Mouse (Mus musculus): Measurements from ENCODE around the gene Dclk2. TPM values are rescaled to one million over a fixed set of nuclear protein-coding genes. Genes with fewer than 3 reads are reported as not detected.

Gene Dclk2
- polyA plus RNA-seq, 1 experiment from 2014 or later: 5.1 TPM

DNA sequence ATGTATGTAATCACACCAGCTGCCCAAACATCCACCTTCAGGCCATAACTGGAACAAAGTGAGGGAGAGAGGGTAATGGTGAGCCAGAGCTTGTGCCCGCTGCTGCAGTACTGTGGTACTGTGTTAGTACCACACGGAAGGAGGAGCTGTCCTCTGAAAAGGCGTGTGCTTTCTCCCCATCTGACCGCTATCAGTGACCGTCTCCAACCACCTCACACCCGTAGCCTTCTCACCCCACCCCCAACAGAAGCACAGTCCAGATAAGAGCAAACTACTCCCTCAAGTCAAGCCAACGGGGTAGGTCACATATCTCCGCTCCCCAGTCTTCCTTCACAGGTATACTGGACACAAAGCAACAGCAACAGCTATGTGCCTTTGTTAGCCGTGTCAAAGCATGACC lies 121.6 kb downstream of the Dclk2 start:
- H3K4me3 ChIP-seq: no peak overlapping the region
- H3K4me1 ChIP-seq (replicated peaks): peaks cover 23% of the 10 kb centered on the region
- no peak overlapping the region for H3K27ac ChIP-seq (ENCODE audit: poor library complexity, severe bottlenecking)
- H3K27me3 ChIP-seq (replicated peaks): no peaks in the 10 kb centered on the region
- H3K9ac ChIP-seq: no peak overlapping the region
- H3K4me2 ChIP-seq: no peak overlapping the region
- WGBS: 49% methylated on average over 9 of the region's 9 CpGs
- H3K36me3 ChIP-seq: no peaks in the 10 kb centered on the region
- peak; percentile 94 for ATAC-seq (ENCODE audit: insufficient number of reproducible peaks, low FRiP score)
- no peaks in the 10 kb centered on the region for H3K9me3 ChIP-seq (replicated peaks)

- no peak for ATAC-seq (ENCODE audit: insufficient number of reproducible peaks, low FRiP score)
- H3K9ac ChIP-seq: no peak overlapping the region
- no peaks in the 10 kb centered on the region for H3K36me3 ChIP-seq
- H3K27ac ChIP-seq (ENCODE audit: poor library complexity, severe bottlenecking): no peak overlapping the region
- H3K4me3 ChIP-seq: no peak overlapping the region
- H3K4me2 ChIP-seq: no peak overlapping the region
- WGBS: 64% methylated on average over 13 of the region's 13 CpGs
- H3K4me1 ChIP-seq (replicated peaks): peaks cover 21% of the 10 kb centered on the region
- no peaks in the 10 kb centered on the region for H3K27me3 ChIP-seq (replicated peaks)
- H3K9me3 ChIP-seq (replicated peaks): no peaks in the 10 kb centered on the region
These were observed 122.7 kb downstream of the Dclk2 start for GRCm38 (mm10) chr3:86797871-86798460.

DNA sequence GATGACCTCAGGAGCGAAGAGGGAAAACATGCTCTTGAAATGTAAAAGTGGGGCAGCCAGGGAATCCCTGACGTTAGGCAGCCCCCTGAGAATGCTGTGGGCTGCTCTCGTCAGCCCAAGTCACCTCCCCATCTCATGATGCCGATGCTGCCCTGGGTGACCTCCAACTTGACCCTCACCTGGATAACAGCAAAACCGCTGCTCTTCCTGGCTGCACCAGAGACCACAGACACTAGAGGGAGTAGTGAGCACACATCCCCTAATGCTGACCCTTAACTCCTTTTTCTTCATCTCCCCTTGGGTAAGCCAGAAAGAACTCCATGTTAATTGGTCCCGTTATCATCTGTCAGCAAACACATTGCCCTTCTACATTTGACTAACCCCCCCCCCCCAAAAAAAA lies 123.9 kb downstream of the Dclk2 start:
- no peaks in the 10 kb centered on the region for H3K36me3 ChIP-seq
- 30% methylated on average over 6 of the region's 6 CpGs for WGBS
- no peak for ATAC-seq (ENCODE audit: insufficient number of reproducible peaks, low FRiP score)

GRCm38 (mm10) chr3:86793720-86794191 lies 126.9 kb downstream of the Dclk2 start:
- Histone ChIP-seq H3K4me3 (no peak overlapping the region), H3K9me3 (replicated peaks) (no peaks in the 10 kb centered on the region), H3K9ac (no peak overlapping the region), H3K4me2 (no peak overlapping the region), H3K36me3 (no peaks in the 10 kb centered on the region), H3K27ac (ENCODE audit: poor library complexity, severe bottlenecking) (peak overlapping the region; percentile 9; the same call in 1 of the 2 replicates), H3K27me3 (replicated peaks) (no peaks in the 10 kb centered on the region), H3K4me1 (replicated peaks) (peaks cover 15% of the 10 kb centered on the region; the same call in 1 of the 2 replicates)
- WGBS: 18% methylated on average over 1 of the region's 1 CpGs
- ATAC-seq (ENCODE audit: insufficient number of reproducible peaks, low FRiP score): peak; percentile 68

More for the DNA sequence above, 123.9 kb downstream of the Dclk2 start:
- Histone ChIP-seq H3K9me3 (replicated peaks) (no peaks in the 10 kb centered on the region), H3K9ac (no peak overlapping the region), H3K27ac (ENCODE audit: poor library complexity, severe bottlenecking) (no peak overlapping the region), H3K4me2 (no peak overlapping the region), H3K4me1 (replicated peaks) (peaks cover 16% of the 10 kb centered on the region), H3K27me3 (replicated peaks) (no peaks in the 10 kb centered on the region), H3K4me3 (no peak overlapping the region)

DNA sequence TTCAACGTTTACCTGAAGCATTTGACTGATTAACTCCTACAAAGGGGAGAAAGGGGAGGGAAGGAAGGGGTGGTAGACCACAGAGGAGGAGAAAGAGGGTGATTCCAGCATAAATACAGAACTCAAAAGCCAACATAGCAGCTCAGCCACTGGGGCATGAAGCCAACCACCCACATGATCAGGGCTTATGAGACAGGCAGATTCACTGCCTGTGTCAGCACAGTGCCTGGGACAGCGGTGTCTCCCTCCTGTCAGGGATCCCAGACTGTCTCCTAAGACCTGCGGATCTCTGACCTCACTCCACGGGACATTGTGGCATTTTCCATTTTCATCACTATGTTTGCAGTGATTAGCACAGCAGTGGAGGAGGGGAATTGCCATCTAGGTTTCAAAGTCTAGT lies 127.4 kb downstream of the Dclk2 start:
- H3K4me3 ChIP-seq: no peak overlapping the region
- peak; percentile 24; the same call in 1 of the 2 replicates for ATAC-seq (ENCODE audit: insufficient number of reproducible peaks, low FRiP score)
- H3K36me3 ChIP-seq: no peaks in the 10 kb centered on the region
- H3K9ac ChIP-seq: no peak overlapping the region
- WGBS: 59% methylated on average over 4 of the region's 4 CpGs
- H3K27ac ChIP-seq (ENCODE audit: poor library complexity, severe bottlenecking): peak overlapping the region; percentile 9; the same call in 1 of the 2 replicates
- H3K4me2 ChIP-seq: no peak overlapping the region
- peaks cover 18% of the 10 kb centered on the region; the same call in 1 of the 2 replicates for H3K4me1 ChIP-seq (replicated peaks)
- no peaks in the 10 kb centered on the region for H3K27me3 ChIP-seq (replicated peaks)
- no peaks in the 10 kb centered on the region for H3K9me3 ChIP-seq (replicated peaks)

DNA sequence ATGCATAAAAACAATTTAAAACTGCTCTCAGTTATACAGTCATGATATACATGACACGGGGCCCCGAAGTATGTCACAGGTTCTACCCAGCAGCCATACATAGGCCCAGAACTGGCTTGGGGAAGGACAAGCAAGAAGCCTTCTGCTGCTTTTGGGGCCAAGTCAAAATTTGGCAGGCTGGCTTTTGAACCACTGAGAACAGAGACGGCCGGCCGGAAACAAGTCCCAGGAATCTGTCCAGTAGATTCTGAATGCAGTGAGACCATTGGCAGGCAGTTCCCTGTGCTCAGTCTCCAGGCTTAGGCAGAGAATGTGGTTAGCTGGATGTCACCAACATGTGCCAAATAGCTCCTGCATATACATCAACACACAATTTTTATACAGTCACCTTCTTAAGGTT lies 130.9 kb downstream of the Dclk2 start:
- Histone ChIP-seq H3K4me2 (no peak overlapping the region), H3K27me3 (replicated peaks) (no peaks in the 10 kb centered on the region), H3K36me3 (no peaks in the 10 kb centered on the region), H3K4me1 (replicated peaks) (peaks cover 43% of the 10 kb centered on the region), H3K9me3 (replicated peaks) (no peaks in the 10 kb centered on the region), H3K27ac (ENCODE audit: poor library complexity, severe bottlenecking) (no peak overlapping the region), H3K4me3 (no peak overlapping the region), H3K9ac (no peak overlapping the region)
- no peak for ATAC-seq (ENCODE audit: insufficient number of reproducible peaks, low FRiP score)
- 78% methylated on average over 5 of the region's 5 CpGs for WGBS

DNA sequence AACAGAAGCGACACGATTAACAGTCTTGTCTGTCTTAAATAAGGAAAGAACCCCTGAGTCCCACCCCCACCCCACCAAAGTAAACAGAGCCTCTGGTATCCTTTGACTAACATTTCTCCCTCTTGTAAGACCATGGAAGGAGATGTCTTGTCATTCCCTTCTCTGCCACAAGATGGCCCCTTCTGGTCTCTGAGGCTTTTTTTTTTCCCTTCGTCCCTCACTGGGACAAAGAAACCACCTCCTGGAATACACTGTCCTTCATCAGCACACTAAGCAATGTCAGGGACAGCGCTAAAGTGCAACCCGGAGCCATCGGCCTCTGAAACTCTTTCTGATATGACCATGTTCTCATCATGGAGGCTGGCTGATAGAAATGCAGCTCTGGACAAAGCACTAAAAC lies 131.9 kb downstream of the Dclk2 start:
- Histone ChIP-seq H3K27me3 (replicated peaks) (no peaks in the 10 kb centered on the region), H3K4me3 (no peak overlapping the region), H3K9ac (no peak overlapping the region), H3K4me2 (0 out of 2 replicates have a peak overlapping the region, but pooled peaks have one; percentile 3), H3K27ac (ENCODE audit: poor library complexity, severe bottlenecking) (no peak overlapping the region), H3K9me3 (replicated peaks) (no peaks in the 10 kb centered on the region), H3K4me1 (replicated peaks) (peaks cover 47% of the 10 kb centered on the region), H3K36me3 (no peaks in the 10 kb centered on the region)
- 28% methylated on average over 6 of the region's 6 CpGs for WGBS
- no peak for ATAC-seq (ENCODE audit: insufficient number of reproducible peaks, low FRiP score)

- H3K27me3 ChIP-seq (replicated peaks): no peaks in the 10 kb centered on the region
- peak overlapping the region; percentile 64 for H3K27ac ChIP-seq (ENCODE audit: poor library complexity, severe bottlenecking)
- 62% methylated on average over 10 of the region's 10 CpGs for WGBS
- peak overlapping the region; percentile 39; the same call in 1 of the 2 replicates for H3K4me2 ChIP-seq
- H3K36me3 ChIP-seq: no peaks in the 10 kb centered on the region
- H3K9me3 ChIP-seq (replicated peaks): no peaks in the 10 kb centered on the region
- no peak for ATAC-seq (ENCODE audit: insufficient number of reproducible peaks, low FRiP score)
- no peak overlapping the region for H3K4me3 ChIP-seq
- H3K9ac ChIP-seq: 0 out of 2 replicates have a peak overlapping the region, but pooled peaks have one; percentile 9
- peaks cover 47% of the 10 kb centered on the region for H3K4me1 ChIP-seq (replicated peaks)
These were observed 133.1 kb downstream of the Dclk2 start for GRCm38 (mm10) chr3:86787423-86788123.

GRCm38 (mm10) chr3:86786845-86787351 lies 133.8 kb downstream of the Dclk2 start:
- Histone ChIP-seq H3K4me2 (peak overlapping the region; percentile 39; the same call in 1 of the 2 replicates), H3K27ac (ENCODE audit: poor library complexity, severe bottlenecking) (peak overlapping the region; percentile 64), H3K27me3 (replicated peaks) (no peaks in the 10 kb centered on the region), H3K4me1 (replicated peaks) (peaks cover 47% of the 10 kb centered on the region), H3K4me3 (no peak overlapping the region), H3K36me3 (no peaks in the 10 kb centered on the region), H3K9me3 (replicated peaks) (no peaks in the 10 kb centered on the region), H3K9ac (0 out of 2 replicates have a peak overlapping the region, but pooled peaks have one; percentile 9)
- peak; percentile 68 for ATAC-seq (ENCODE audit: insufficient number of reproducible peaks, low FRiP score)
- 32% methylated on average over 11 of the region's 11 CpGs for WGBS

GRCm38 (mm10) chr3:86786280-86786679 lies 134.4 kb downstream of the Dclk2 start:
- Histone ChIP-seq H3K9me3 (replicated peaks) (no peaks in the 10 kb centered on the region), H3K27ac (ENCODE audit: poor library complexity, severe bottlenecking) (peak overlapping the region; percentile 64; the same call in 1 of the 2 replicates), H3K4me2 (no peak overlapping the region), H3K36me3 (no peaks in the 10 kb centered on the region), H3K4me1 (replicated peaks) (peaks cover 47% of the 10 kb centered on the region), H3K9ac (no peak overlapping the region), H3K4me3 (no peak overlapping the region), H3K27me3 (replicated peaks) (no peaks in the 10 kb centered on the region)
- 78% methylated on average over 12 of the region's 12 CpGs for WGBS
- ATAC-seq (ENCODE audit: insufficient number of reproducible peaks, low FRiP score): no peak

DNA sequence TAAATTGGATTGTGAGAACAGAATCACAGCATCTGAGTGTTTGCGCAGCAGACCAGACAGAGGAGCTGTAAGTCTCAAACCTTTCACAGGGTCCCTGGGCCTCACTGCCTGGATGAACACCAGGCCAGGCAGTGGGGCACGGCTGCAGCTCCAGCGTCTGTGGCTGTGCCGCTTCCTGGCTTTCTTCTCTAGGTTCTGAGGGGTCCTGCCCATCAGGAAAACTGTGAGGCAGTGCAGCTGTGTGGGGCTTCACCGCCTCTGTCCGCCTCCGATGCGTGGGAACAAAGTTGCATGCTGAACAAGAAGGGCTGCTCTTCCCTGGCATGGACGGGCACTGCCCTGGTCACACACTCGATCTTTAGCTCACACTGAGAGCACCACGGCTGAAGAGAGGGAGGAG lies 135.7 kb downstream of the Dclk2 start:
- H3K4me1 ChIP-seq (replicated peaks): peaks cover 43% of the 10 kb centered on the region
- no peaks in the 10 kb centered on the region for H3K36me3 ChIP-seq
- H3K4me3 ChIP-seq: no peak overlapping the region
- H3K4me2 ChIP-seq: no peak overlapping the region
- no peak overlapping the region for H3K27ac ChIP-seq (ENCODE audit: poor library complexity, severe bottlenecking)
- ATAC-seq (ENCODE audit: insufficient number of reproducible peaks, low FRiP score): no peak
- WGBS: 59% methylated on average over 11 of the region's 11 CpGs
- H3K27me3 ChIP-seq (replicated peaks): no peaks in the 10 kb centered on the region
- H3K9ac ChIP-seq: peak overlapping the region; percentile 15; the same call in 1 of the 2 replicates
- H3K9me3 ChIP-seq (replicated peaks): no peaks in the 10 kb centered on the region

All from heart, embryonic 12.5 days (tissue).